Mouse (Mus musculus): ENCODE measurements at regions not wholly inside any gene's neighbourhood (a gene's known extent, or its start where the extent isn't known, plus 50 kb on each side); places are given as distances from the start of the nearest gene placed in this dataset.
A peak's percentile ranks its signal among the peaks of the same experiment; 100 is the strongest.

DNA sequence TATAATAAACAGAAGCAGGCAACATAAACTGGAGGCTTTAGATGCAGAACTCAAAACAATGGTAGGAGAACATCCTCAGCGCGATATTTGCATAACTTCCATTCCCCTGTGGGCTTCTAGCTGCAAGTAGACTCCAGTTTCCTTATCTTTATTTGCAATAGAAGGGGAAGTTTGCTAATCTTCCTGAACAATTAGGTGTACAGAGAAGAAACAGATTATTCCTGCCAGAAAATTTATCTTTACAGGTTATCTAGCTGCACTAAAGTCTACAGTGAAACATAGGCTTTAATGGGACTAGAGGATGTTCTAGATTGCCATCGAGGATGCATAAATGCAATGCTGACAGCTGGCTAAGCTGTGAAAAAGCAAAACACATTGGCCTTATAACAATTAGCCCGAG lies 1544.0 kb downstream of the Efna5 start:
- no peak overlapping the region for H3K27ac ChIP-seq (ENCODE audit: low read length)
- H3K4me3 ChIP-seq (replicated peaks; ENCODE audit: low read length) = no peak overlapping the region
- 81% methylated on average over 4 of the region's 4 CpGs for WGBS
- H3K9me3 ChIP-seq (ENCODE audit: control insufficient read depth, low read length) = no peaks in the 10 kb centered on the region
- H3K36me3 ChIP-seq (ENCODE audit: control insufficient read depth, insufficient read depth) = no peaks in the 10 kb centered on the region
- no peaks in the 10 kb centered on the region for H3K27me3 ChIP-seq (replicated peaks; ENCODE audit: control insufficient read depth, insufficient read depth, low read length)
- no peaks in the 10 kb centered on the region for H3K4me1 ChIP-seq (replicated peaks; ENCODE audit: control insufficient read depth, insufficient read depth, low read length)
- ATAC-seq = no peak
- H3K4me2 ChIP-seq (ENCODE audit: low read length) = no peak overlapping the region
- H3K9ac ChIP-seq (replicated peaks; ENCODE audit: low read depth, low read length) = no peak overlapping the region

DNA sequence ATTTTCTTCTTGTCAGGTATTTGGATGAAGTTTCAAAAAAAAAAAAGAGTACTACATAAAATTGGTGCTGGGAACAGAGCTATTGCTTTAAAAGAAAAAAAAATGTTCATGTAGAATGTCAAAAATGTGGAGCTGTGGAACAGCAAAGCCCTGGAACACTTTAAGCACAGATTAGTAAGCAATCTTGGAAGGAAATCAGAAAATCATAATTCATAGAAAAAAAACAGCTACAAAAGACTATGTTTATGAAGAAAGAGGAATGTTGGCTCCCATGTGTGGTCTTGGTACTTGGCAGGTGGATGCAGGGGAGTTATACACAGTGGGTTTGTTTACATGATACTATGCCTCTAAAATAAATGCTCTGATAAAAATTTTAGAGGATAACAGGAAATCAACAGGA lies 1555.7 kb downstream of the Efna5 start:
- Histone ChIP-seq H3K9me3 (ENCODE audit: control insufficient read depth, low read length) (no peaks in the 10 kb centered on the region), H3K27ac (ENCODE audit: low read length) (no peak overlapping the region), H3K4me3 (replicated peaks; ENCODE audit: low read length) (no peak overlapping the region), H3K4me1 (replicated peaks; ENCODE audit: control insufficient read depth, insufficient read depth, low read length) (no peaks in the 10 kb centered on the region), H3K4me2 (ENCODE audit: low read length) (no peak overlapping the region), H3K36me3 (ENCODE audit: control insufficient read depth, insufficient read depth) (no peaks in the 10 kb centered on the region), H3K27me3 (replicated peaks; ENCODE audit: control insufficient read depth, insufficient read depth, low read length) (no peaks in the 10 kb centered on the region), H3K9ac (replicated peaks; ENCODE audit: low read depth, low read length) (no peak overlapping the region)
- no peak for ATAC-seq

- no peak overlapping the region for H3K9ac ChIP-seq (replicated peaks; ENCODE audit: low read depth, low read length)
- H3K9me3 ChIP-seq (ENCODE audit: control insufficient read depth, low read length) = no peaks in the 10 kb centered on the region
- 63% methylated on average over 4 of the region's 4 CpGs for WGBS
- no peak overlapping the region for H3K4me2 ChIP-seq (ENCODE audit: low read length)
- H3K4me1 ChIP-seq (replicated peaks; ENCODE audit: control insufficient read depth, insufficient read depth, low read length) = no peaks in the 10 kb centered on the region
- no peaks in the 10 kb centered on the region for H3K36me3 ChIP-seq (ENCODE audit: control insufficient read depth, insufficient read depth)
- no peak overlapping the region for H3K27ac ChIP-seq (ENCODE audit: low read length)
- no peak overlapping the region for H3K4me3 ChIP-seq (replicated peaks; ENCODE audit: low read length)
- ATAC-seq = no peak
- H3K27me3 ChIP-seq (replicated peaks; ENCODE audit: control insufficient read depth, insufficient read depth, low read length) = no peaks in the 10 kb centered on the region
Observed at GRCm38 (mm10) chr17:61320865-61321264, 1560.3 kb downstream of the Efna5 start.

DNA sequence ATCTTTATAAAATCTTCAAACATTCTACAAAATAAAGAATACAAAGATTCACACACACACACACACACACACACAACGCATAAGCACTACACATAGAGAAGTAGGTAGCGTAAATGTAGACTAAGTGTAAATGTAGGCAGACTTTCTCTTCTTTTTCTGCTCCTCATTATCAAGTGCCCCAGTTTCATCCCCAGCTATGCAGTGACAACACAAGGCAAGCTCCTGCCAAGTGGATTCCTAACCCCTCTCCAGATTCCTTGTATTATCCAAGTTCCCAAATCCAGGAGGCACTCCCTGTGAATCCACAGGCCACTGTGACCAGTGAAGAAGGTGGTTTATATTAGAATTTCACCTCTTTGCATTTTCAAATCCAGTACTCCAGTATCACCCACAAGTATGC lies 1567.7 kb downstream of the Efna5 start:
- no peak overlapping the region for H3K4me3 ChIP-seq (replicated peaks; ENCODE audit: low read length)
- no peak overlapping the region for H3K4me2 ChIP-seq (ENCODE audit: low read length)
- 95% methylated on average over 2 of the region's 2 CpGs for WGBS
- H3K4me1 ChIP-seq (replicated peaks; ENCODE audit: control insufficient read depth, insufficient read depth, low read length) = no peaks in the 10 kb centered on the region
- no peak overlapping the region for H3K9ac ChIP-seq (replicated peaks; ENCODE audit: low read depth, low read length)
- H3K36me3 ChIP-seq (ENCODE audit: control insufficient read depth, insufficient read depth) = no peaks in the 10 kb centered on the region
- H3K27ac ChIP-seq (ENCODE audit: low read length) = no peak overlapping the region
- no peak for ATAC-seq
- no peaks in the 10 kb centered on the region for H3K9me3 ChIP-seq (ENCODE audit: control insufficient read depth, low read length)
- H3K27me3 ChIP-seq (replicated peaks; ENCODE audit: control insufficient read depth, insufficient read depth, low read length) = no peaks in the 10 kb centered on the region

DNA sequence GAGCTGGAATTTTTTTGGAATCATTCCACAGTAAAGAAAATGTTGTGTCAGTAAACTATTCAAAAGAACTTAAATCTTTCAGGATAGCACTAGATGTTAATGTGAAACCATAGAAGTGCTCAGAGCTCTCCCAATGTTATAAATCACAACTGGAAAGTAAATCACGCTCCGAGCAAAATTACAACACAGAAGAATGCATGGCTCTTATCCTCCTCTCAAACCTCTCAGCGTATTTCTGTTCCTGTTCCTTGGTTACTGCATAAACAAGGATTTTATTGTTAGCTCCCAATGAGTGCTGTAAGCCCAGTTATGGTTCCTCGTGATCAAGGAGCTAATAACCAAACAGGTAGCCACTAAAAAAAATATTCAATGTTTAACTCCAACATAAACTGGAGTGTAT lies 1569.9 kb downstream of the Efna5 start:
- H3K4me1 ChIP-seq (replicated peaks; ENCODE audit: control insufficient read depth, insufficient read depth, low read length) = no peaks in the 10 kb centered on the region
- H3K27ac ChIP-seq (ENCODE audit: low read length) = no peak overlapping the region
- H3K27me3 ChIP-seq (replicated peaks; ENCODE audit: control insufficient read depth, insufficient read depth, low read length) = no peaks in the 10 kb centered on the region
- WGBS = 85% methylated on average over 4 of the region's 4 CpGs
- no peak overlapping the region for H3K4me3 ChIP-seq (replicated peaks; ENCODE audit: low read length)
- no peaks in the 10 kb centered on the region for H3K9me3 ChIP-seq (ENCODE audit: control insufficient read depth, low read length)
- H3K4me2 ChIP-seq (ENCODE audit: low read length) = no peak overlapping the region
- no peak for ATAC-seq
- no peak overlapping the region for H3K9ac ChIP-seq (replicated peaks; ENCODE audit: low read depth, low read length)
- no peaks in the 10 kb centered on the region for H3K36me3 ChIP-seq (ENCODE audit: control insufficient read depth, insufficient read depth)

- Histone ChIP-seq H3K9ac (replicated peaks; ENCODE audit: low read depth, low read length) (no peak overlapping the region), H3K36me3 (ENCODE audit: control insufficient read depth, insufficient read depth) (no peaks in the 10 kb centered on the region), H3K9me3 (ENCODE audit: control insufficient read depth, low read length) (no peaks in the 10 kb centered on the region), H3K27me3 (replicated peaks; ENCODE audit: control insufficient read depth, insufficient read depth, low read length) (no peaks in the 10 kb centered on the region), H3K4me2 (ENCODE audit: low read length) (no peak overlapping the region), H3K27ac (ENCODE audit: low read length) (no peak overlapping the region), H3K4me3 (replicated peaks; ENCODE audit: low read length) (no peak overlapping the region), H3K4me1 (replicated peaks; ENCODE audit: control insufficient read depth, insufficient read depth, low read length) (peaks cover 7% of the 10 kb centered on the region)
- 47% methylated on average over 1 of the region's 1 CpGs for WGBS
- peak; percentile 67; the same call in 1 of the 2 replicates for ATAC-seq
Observed at GRCm38 (mm10) chr17:61303611-61304010, 1577.5 kb downstream of the Efna5 start.

GRCm38 (mm10) chr17:61301984-61302383 lies 1579.1 kb downstream of the Efna5 start:
- 32% methylated on average over 1 of the region's 1 CpGs for WGBS
- Histone ChIP-seq H3K4me3 (replicated peaks; ENCODE audit: low read length) (no peak overlapping the region), H3K27ac (ENCODE audit: low read length) (peak overlapping the region; percentile 36; the same call in 1 of the 2 replicates), H3K9me3 (ENCODE audit: control insufficient read depth, low read length) (no peaks in the 10 kb centered on the region), H3K27me3 (replicated peaks; ENCODE audit: control insufficient read depth, insufficient read depth, low read length) (no peaks in the 10 kb centered on the region), H3K4me2 (ENCODE audit: low read length) (no peak overlapping the region), H3K9ac (replicated peaks; ENCODE audit: low read depth, low read length) (no peak overlapping the region), H3K36me3 (ENCODE audit: control insufficient read depth, insufficient read depth) (no peaks in the 10 kb centered on the region), H3K4me1 (replicated peaks; ENCODE audit: control insufficient read depth, insufficient read depth, low read length) (peaks cover 7% of the 10 kb centered on the region)
- peak; percentile 93 for ATAC-seq

DNA sequence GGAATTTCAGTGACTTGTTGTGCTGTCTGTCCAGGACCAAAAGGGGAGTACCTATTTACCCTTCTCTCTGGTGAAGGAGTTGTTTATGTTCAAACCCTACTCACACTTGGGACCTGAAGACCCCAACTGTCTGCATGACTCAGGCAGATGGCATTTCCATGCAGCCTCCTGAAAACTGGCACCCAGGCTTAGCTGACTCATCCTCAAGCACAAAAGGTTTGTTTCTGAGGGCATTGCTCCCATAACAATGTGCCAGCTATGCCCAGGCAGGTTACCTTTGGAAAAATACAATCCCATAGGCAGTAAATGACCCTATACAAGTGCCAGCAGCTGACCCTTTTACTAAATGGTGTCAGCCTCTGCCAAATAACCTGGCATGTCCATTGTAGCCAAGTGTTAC lies 1579.9 kb downstream of the Efna5 start:
- Histone ChIP-seq H3K4me1 (replicated peaks; ENCODE audit: control insufficient read depth, insufficient read depth, low read length) (peaks cover 7% of the 10 kb centered on the region), H3K36me3 (ENCODE audit: control insufficient read depth, insufficient read depth) (no peaks in the 10 kb centered on the region), H3K27me3 (replicated peaks; ENCODE audit: control insufficient read depth, insufficient read depth, low read length) (no peaks in the 10 kb centered on the region), H3K4me3 (replicated peaks; ENCODE audit: low read length) (no peak overlapping the region), H3K27ac (ENCODE audit: low read length) (peak overlapping the region; percentile 49), H3K9ac (replicated peaks; ENCODE audit: low read depth, low read length) (no peak overlapping the region), H3K4me2 (ENCODE audit: low read length) (no peak overlapping the region), H3K9me3 (ENCODE audit: control insufficient read depth, low read length) (no peaks in the 10 kb centered on the region)
- ATAC-seq = peak; percentile 45

GRCm38 (mm10) chr17:61291129-61291528 lies 1590.0 kb downstream of the Efna5 start:
- Histone ChIP-seq H3K4me3 (replicated peaks; ENCODE audit: low read length) (no peak overlapping the region), H3K36me3 (ENCODE audit: control insufficient read depth, insufficient read depth) (no peaks in the 10 kb centered on the region), H3K4me2 (ENCODE audit: low read length) (no peak overlapping the region), H3K27ac (ENCODE audit: low read length) (no peak overlapping the region), H3K9me3 (ENCODE audit: control insufficient read depth, low read length) (no peaks in the 10 kb centered on the region), H3K27me3 (replicated peaks; ENCODE audit: control insufficient read depth, insufficient read depth, low read length) (no peaks in the 10 kb centered on the region), H3K4me1 (replicated peaks; ENCODE audit: control insufficient read depth, insufficient read depth, low read length) (no peaks in the 10 kb centered on the region), H3K9ac (replicated peaks; ENCODE audit: low read depth, low read length) (no peak overlapping the region)
- ATAC-seq = no peak
- WGBS = 69% methylated on average over 3 of the region's 3 CpGs

GRCm38 (mm10) chr17:61288590-61288989 lies 1592.5 kb downstream of the Efna5 start:
- H3K4me2 ChIP-seq (ENCODE audit: low read length) = no peak overlapping the region
- ATAC-seq = no peak
- WGBS = 55% methylated on average over 2 of the region's 2 CpGs
- H3K4me1 ChIP-seq (replicated peaks; ENCODE audit: control insufficient read depth, insufficient read depth, low read length) = no peaks in the 10 kb centered on the region
- no peaks in the 10 kb centered on the region for H3K9me3 ChIP-seq (ENCODE audit: control insufficient read depth, low read length)
- H3K36me3 ChIP-seq (ENCODE audit: control insufficient read depth, insufficient read depth) = no peaks in the 10 kb centered on the region
- H3K27me3 ChIP-seq (replicated peaks; ENCODE audit: control insufficient read depth, insufficient read depth, low read length) = no peaks in the 10 kb centered on the region
- no peak overlapping the region for H3K4me3 ChIP-seq (replicated peaks; ENCODE audit: low read length)
- no peak overlapping the region for H3K9ac ChIP-seq (replicated peaks; ENCODE audit: low read depth, low read length)
- H3K27ac ChIP-seq (ENCODE audit: low read length) = no peak overlapping the region

All from forebrain, embryonic 16.5 days (tissue).